Mouse (Mus musculus): ENCODE data around the gene Olfr728.

Olfr728 gene

GRCm38 (mm10) chr14:50142580-50142979 is at the start of gene Olfr728:
TSS of gene Olfr728 (minus strand) at chr14:50142680.
- DNase-seq (ENCODE audit: low spot score in 2 of 2): no peak

- DNase-seq (ENCODE audit: low spot score in 2 of 2): no peak
These were observed 45.6 kb upstream of the Olfr728 start, which contains the start of gene Olfr730 for GRCm38 (mm10) chr14:50188098-50188497. TSS of gene Olfr730 (minus strand) at chr14:50188198.

- DNase-seq (ENCODE audit: low spot score in 2 of 2): no peak
These were observed 10.3 kb upstream of the Olfr728 start, which contains the start of gene Olfr729 for GRCm38 (mm10) chr14:50152810-50153209. TSS of gene Olfr729 (minus strand) at chr14:50152910.

GRCm38 (mm10) chr14:50122886-50123285 is 19.6 kb downstream of the Olfr728 start, which contains the start of gene Olfr727:
TSS of gene Olfr727 (plus strand) at chr14:50123186.
- no peak for DNase-seq (ENCODE audit: low spot score in 2 of 2)

GRCm38 (mm10) chr14:50090853-50091252 is 51.6 kb downstream of the Olfr728 start, which contains the start of gene Olfr726:
TSS of gene Olfr726 (minus strand) at chr14:50090953.
- DNase-seq (ENCODE audit: low spot score in 2 of 2): no peak

All from right cerebral cortex, postnatal 36 days (tissue).